Mouse (Mus musculus) left cerebral cortex, postnatal 36 days (tissue): ENCODE data around the gene Mrm3. TPM values are rescaled to one million over a fixed set of nuclear protein-coding genes. Genes with fewer than 3 reads are reported as not detected.

Source experiments
- DNase-seq, 2 experiments: peaks; one replicate each; pipeline ENCODE4 v3.0.0; 2021 to 2022; ENCODE audit warnings: low spot score in 2 of 2, mixed read lengths in 1 of 2
- intact Hi-C: fragments of 180-260 bp; cut with DNase I; formaldehyde crosslinking; loops from one replicate; pipeline ENCODE4 v1.15.1; 2025
- total RNA-seq, 2 experiments: library from RNA; stranded (reverse); gene quantifications; 2 replicates each; pipeline ENCODE4 v1.2.3; 2021

Gene Mrm3
- total RNA-seq, 2 experiments from 2014 or later: 17.3 to 17.8 TPM

GRCm38 (mm10) chr11:76246439-76246838 lies 2.9 kb downstream of the Mrm3 start:
- intact Hi-C loops: no loop called here
- DNase-seq: no peak

- no peak for DNase-seq
- intact Hi-C loops: no loop called here
Observed at GRCm38 (mm10) chr11:76247239-76247638, 3.7 kb downstream of the Mrm3 start.

GRCm38 (mm10) chr11:76252036-76252435 lies 8.5 kb downstream of the Mrm3 start:
- DNase-seq: no peak
- intact Hi-C loops: no loop called here

- intact Hi-C loops: loop anchor here (1.0 kb wide), 1 partner anchor 146 kb away; the partner anchor contains the start of gene Nxn
- DNase-seq: peak; percentile 71 to 82
Observed at GRCm38 (mm10) chr11:76253145-76253917, 9.8 kb downstream of the Mrm3 start.

- intact Hi-C loops: loop anchor here (1.0 kb wide), 1 partner anchor 145 kb away; the partner anchor contains the start of gene Nxn
- no peak for DNase-seq
Observed at GRCm38 (mm10) chr11:76253918-76254264, 10.4 kb downstream of the Mrm3 start.

GRCm38 (mm10) chr11:76255431-76256001 lies 12.0 kb downstream of the Mrm3 start:
- DNase-seq: no peak
- intact Hi-C loops: no loop called here

GRCm38 (mm10) chr11:76256129-76256528 lies 12.6 kb downstream of the Mrm3 start:
- DNase-seq: no peak
- intact Hi-C loops: no loop called here

GRCm38 (mm10) chr11:76257386-76257785 lies 13.9 kb downstream of the Mrm3 start:
- DNase-seq: no peak
- intact Hi-C loops: no loop called here

GRCm38 (mm10) chr11:76258511-76258910 lies 15.0 kb downstream of the Mrm3 start:
- intact Hi-C loops: no loop called here
- DNase-seq: no peak

GRCm38 (mm10) chr11:76260208-76261050 lies 16.9 kb downstream of the Mrm3 start:
- no peak for DNase-seq
- intact Hi-C loops: no loop called here

- DNase-seq: no peak
- intact Hi-C loops: no loop called here
Observed at GRCm38 (mm10) chr11:76261224-76261623, 17.7 kb downstream of the Mrm3 start.

- intact Hi-C loops: no loop called here
- DNase-seq: no peak
Observed at GRCm38 (mm10) chr11:76262611-76263351, 19.3 kb downstream of the Mrm3 start.

GRCm38 (mm10) chr11:76267550-76267949 lies 24.0 kb downstream of the Mrm3 start:
- no peak for DNase-seq
- intact Hi-C loops: no loop called here

GRCm38 (mm10) chr11:76268001-76268459 lies 24.5 kb downstream of the Mrm3 start:
- intact Hi-C loops: no loop called here

GRCm38 (mm10) chr11:76268521-76269065 lies 25.1 kb downstream of the Mrm3 start:
- DNase-seq: no peak
- intact Hi-C loops: no loop called here

More at GRCm38 (mm10) chr11:76268001-76268459, 24.5 kb downstream of the Mrm3 start:
- no peak for DNase-seq

GRCm38 (mm10) chr11:76272440-76272839 lies 28.9 kb downstream of the Mrm3 start:
- no peak for DNase-seq
- intact Hi-C loops: loop anchor here (5.0 kb wide), 2 partner anchors 45 to 125 kb away; partner anchors contain the start of gene Nxn

GRCm38 (mm10) chr11:76278960-76279852 lies 35.7 kb downstream of the Mrm3 start:
- intact Hi-C loops: no loop called here
- DNase-seq: no peak

- intact Hi-C loops: no loop called here
- DNase-seq: no peak
Observed at GRCm38 (mm10) chr11:76279971-76280370, 36.5 kb downstream of the Mrm3 start.
